Mouse (Mus musculus) liver, embryonic 15.5 days (tissue): ENCODE data around the gene Hspb6. TPM values are rescaled to one million over a fixed set of nuclear protein-coding genes. Genes with fewer than 3 reads are reported as not detected.

Source experiments
- ATAC-seq: fragments of 200-750 bp; cut with Nextera tagmentation; 2 replicates; pipeline ENCODE4 v1.8.0; 2017; ENCODE audit warnings: moderate number of reproducible peaks, mild to moderate bottlenecking, moderate library complexity; ENCODE audit not compliant: insufficient read depth
- H3K27ac ChIP-seq: fragments of 300-500 bp; sonication (generic); replicated peaks from 2 replicates; pipeline ENCODE4 v1.5.1; 2015; ENCODE audit warnings: mild to moderate bottlenecking, inconsistent platforms
- H3K27me3 ChIP-seq: fragments of 300-500 bp; sonication (generic); 2 replicates; pipeline ENCODE4 v1.6.1; 2015; ENCODE audit warnings: mild to moderate bottlenecking, inconsistent platforms
- H3K36me3 ChIP-seq: fragments of 300-500 bp; sonication (generic); replicated peaks from 2 replicates; pipeline ENCODE4 v1.6.1; 2015; ENCODE audit warnings: moderate library complexity, mild to moderate bottlenecking, inconsistent platforms
- H3K4me1 ChIP-seq: fragments of 300-500 bp; sonication (generic); replicated peaks from 2 replicates; pipeline ENCODE4 v1.6.1; 2015; ENCODE audit warnings: inconsistent platforms
- H3K4me2 ChIP-seq: fragments of 300-500 bp; sonication (generic); 2 replicates; pipeline ENCODE4 v1.6.1; 2015; ENCODE audit warnings: moderate library complexity, mild to moderate bottlenecking, inconsistent platforms
- H3K4me3 ChIP-seq: fragments of 300-500 bp; sonication (generic); replicated peaks from 2 replicates; pipeline ENCODE4 v1.5.1; 2015; ENCODE audit warnings: mild to moderate bottlenecking, inconsistent platforms
- H3K9ac ChIP-seq: fragments of 300-500 bp; sonication (generic); 2 replicates; pipeline ENCODE4 v1.6.1; 2015; ENCODE audit warnings: moderate library complexity, mild to moderate bottlenecking, inconsistent platforms
- H3K9me3 ChIP-seq: fragments of 300-500 bp; sonication (generic); replicated peaks from 2 replicates; pipeline ENCODE4 v1.6.1; 2016; ENCODE audit warnings: inconsistent platforms
- WGBS: fragments of 180-500 bp; shearing (Covaris S2); methylation state at CpG from one replicate; pipeline ENCODE4 v1.1.7; 2015; ENCODE audit warnings: mixed read lengths; ENCODE audit not compliant: insufficient replicate concordance; 5-methylcytosine and 5-hydroxymethylcytosine counted together
- microRNA-seq: library from miRNA; unstranded; fragments of <30 nt; microRNA quantifications from one replicate; pipeline ENCODE4, GENCODE M21; 2016
- polyA plus RNA-seq: library from polyadenylated mRNA; unstranded; fragments of >200 nt; fragmentation: Nextera tagmentation; extraction: Ambion mirVana; gene quantifications from 2 replicates; pipeline ENCODE4 v1.2.1, GENCODE M21; 2015

The Hspb6 gene
- polyA plus RNA-seq, 1 experiment from 2014 or later, result 5.3 TPM

DNA sequence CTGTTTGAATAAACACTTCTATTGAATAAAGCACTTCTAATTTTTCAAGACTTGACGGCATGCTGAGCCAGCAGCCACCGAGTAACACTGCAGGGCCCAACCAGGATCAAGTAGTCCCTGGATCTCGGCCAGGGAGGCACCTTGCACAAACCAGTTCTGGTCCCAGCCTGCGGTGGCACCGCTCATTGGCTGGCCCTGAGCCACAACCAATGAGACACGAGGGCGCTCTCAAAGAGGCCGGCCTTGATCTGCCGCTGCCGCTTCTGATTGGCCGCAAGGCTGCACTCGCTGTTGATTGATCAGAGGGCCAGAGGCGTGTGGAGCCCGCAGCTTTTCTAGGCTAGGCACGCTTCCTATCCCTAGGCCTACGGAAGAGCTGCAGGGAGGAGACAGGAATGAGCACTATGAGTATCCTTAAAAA, 48.0 kb downstream of the Hspb6 start:
- ATAC-seq, result peak; percentile 93
- Histone ChIP-seq H3K4me3 (no peak overlapping the region), H3K27ac (no peak overlapping the region), H3K4me2 (peak overlapping the region; percentile 49), H3K4me1 (peaks cover 12% of the 10 kb centered on the region), H3K27me3 (peaks cover 13% of the 10 kb centered on the region; the same call in 1 of the 2 replicates), H3K9ac (no peak overlapping the region), H3K36me3 (no peaks in the 10 kb centered on the region), H3K9me3 (no peaks in the 10 kb centered on the region)
- 2% methylated on average over 16 of the region's 16 CpGs for WGBS

GRCm38 (mm10) chr7:30600651-30601050, 48.7 kb downstream of the Hspb6 start:
- WGBS, result 72% methylated on average over 7 of the region's 7 CpGs
- peaks cover 6% of the 10 kb centered on the region; the same call in 1 of the 2 replicates for H3K27me3 ChIP-seq
- ATAC-seq, result no peak
- peak overlapping the region; percentile 49; the same call in 1 of the 2 replicates for H3K4me2 ChIP-seq
- no peaks in the 10 kb centered on the region for H3K9me3 ChIP-seq
- H3K36me3 ChIP-seq, result no peaks in the 10 kb centered on the region
- H3K27ac ChIP-seq, result no peak overlapping the region
- no peak overlapping the region for H3K9ac ChIP-seq
- peaks cover 11% of the 10 kb centered on the region for H3K4me1 ChIP-seq
- no peak overlapping the region for H3K4me3 ChIP-seq

DNA sequence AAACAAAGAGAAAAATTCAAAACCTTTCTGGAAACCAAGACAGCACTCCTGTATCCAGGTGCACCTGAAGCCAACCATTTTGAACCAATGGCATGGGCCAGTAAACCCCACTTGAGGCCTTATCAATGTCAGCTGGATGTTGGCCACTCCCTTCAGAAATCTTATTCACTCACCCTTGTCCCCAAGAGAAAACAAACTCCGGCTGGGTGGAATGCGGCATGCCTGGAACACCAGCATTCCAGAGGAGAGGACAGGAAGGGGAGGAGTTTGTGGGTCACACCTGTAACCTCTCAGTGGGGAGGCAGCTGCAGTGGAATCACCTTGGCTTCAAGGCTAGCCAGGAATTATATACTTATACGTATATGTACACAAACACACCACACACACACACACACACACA, 50.6 kb downstream of the Hspb6 start:
- peaks cover 11% of the 10 kb centered on the region for H3K4me1 ChIP-seq
- no peak overlapping the region for H3K9ac ChIP-seq
- no peaks in the 10 kb centered on the region for H3K36me3 ChIP-seq
- no peak for ATAC-seq
- no peak overlapping the region for H3K27ac ChIP-seq
- H3K9me3 ChIP-seq, result no peaks in the 10 kb centered on the region
- no peak overlapping the region for H3K4me2 ChIP-seq
- peaks cover under 1% of the 10 kb centered on the region; the same call in 1 of the 2 replicates for H3K27me3 ChIP-seq
- WGBS, result 46% methylated on average over 3 of the region's 3 CpGs
- H3K4me3 ChIP-seq, result no peak overlapping the region

DNA sequence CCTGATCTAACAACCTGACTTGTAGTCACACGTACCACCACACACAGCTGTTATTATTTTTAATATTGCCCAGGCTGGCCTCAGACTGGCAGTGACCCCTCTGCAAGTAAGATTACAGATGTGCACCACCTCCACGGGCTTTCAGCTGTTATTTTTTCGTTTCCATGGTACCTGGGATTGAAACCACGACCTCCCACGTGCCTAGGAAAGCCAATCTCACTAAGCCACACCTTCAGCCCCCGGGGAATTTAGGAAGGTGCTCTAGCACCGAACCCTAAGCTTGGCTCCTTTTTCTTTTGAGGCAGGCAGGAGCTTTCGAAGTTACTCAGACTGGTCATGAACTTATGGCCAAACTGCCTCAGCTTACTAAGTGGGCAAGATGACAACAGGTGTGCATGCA, 52.4 kb downstream of the Hspb6 start:
- Histone ChIP-seq H3K27ac (no peak overlapping the region), H3K36me3 (no peaks in the 10 kb centered on the region), H3K9me3 (no peaks in the 10 kb centered on the region), H3K4me3 (no peak overlapping the region), H3K27me3 (no peaks in the 10 kb centered on the region; the same call in 1 of the 2 replicates), H3K4me2 (no peak overlapping the region), H3K9ac (no peak overlapping the region), H3K4me1 (peaks cover 11% of the 10 kb centered on the region)
- WGBS, result 47% methylated on average over 8 of the region's 8 CpGs
- no peak for ATAC-seq

DNA sequence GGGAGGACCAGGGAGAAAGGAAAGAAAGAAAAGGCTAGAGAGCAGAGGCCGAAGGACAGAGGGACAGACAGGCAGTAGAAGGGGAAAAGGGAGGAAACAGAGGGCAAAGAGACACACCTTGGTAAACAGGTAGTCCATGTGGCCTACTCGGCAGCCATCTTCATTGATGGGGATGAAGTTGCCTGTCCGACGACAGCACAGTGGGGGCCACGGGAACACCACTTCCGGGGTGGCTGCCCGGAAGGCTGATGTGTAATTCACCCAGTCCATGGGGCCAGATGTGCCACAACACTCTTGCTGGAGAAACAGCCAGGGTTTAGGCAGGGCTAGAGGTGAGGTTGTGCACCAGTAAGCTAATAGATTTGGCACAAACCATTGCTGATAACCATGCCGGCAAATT, 53.0 kb downstream of the Hspb6 start:
- Histone ChIP-seq H3K4me1 (peaks cover 6% of the 10 kb centered on the region), H3K4me2 (no peak overlapping the region), H3K4me3 (no peak overlapping the region), H3K36me3 (no peaks in the 10 kb centered on the region), H3K27me3 (no peaks in the 10 kb centered on the region; the same call in 1 of the 2 replicates), H3K9ac (no peak overlapping the region), H3K27ac (no peak overlapping the region), H3K9me3 (no peaks in the 10 kb centered on the region)
- no peak for ATAC-seq
- WGBS, result 59% methylated on average over 8 of the region's 8 CpGs

Small RNA genes within 50 kb of the gene (microRNA-seq; reads per million reads assigned to microRNA genes)
- gene Gm38670, result 3.8 reads per million, percentile 11 among the genes with 10 or more reads in this experiment
- gene Mir3569, result not detected

Other genes with a start within 250 kb of the Hspb6 start
- 15.9 and 16.5 TPM in 2 replicates for gene Alkbh6, start 243.5 kb upstream of the Hspb6 start, polyA plus RNA-seq
- gene Syne4, start 237.4 kb upstream of the Hspb6 start, polyA plus RNA-seq, result 15.7 and 20.2 TPM in 2 replicates
- gene E130208F15Rik, start 230.4 kb upstream of the Hspb6 start, polyA plus RNA-seq, result 1.4 and 2.0 TPM in 2 replicates
- 4.3 and 5.1 TPM in 2 replicates for gene Sdhaf1, start 228.3 kb upstream of the Hspb6 start, polyA plus RNA-seq
- gene Lrfn3, start 189.4 kb upstream of the Hspb6 start, polyA plus RNA-seq, result 1.9 and 2.0 TPM in 2 replicates
- 146 and 160 TPM in 2 replicates for gene Tyrobp, start 138.4 kb upstream of the Hspb6 start, polyA plus RNA-seq
- gene Hcst, start 132.3 kb upstream of the Hspb6 start, polyA plus RNA-seq, result 6.7 and 7.0 TPM in 2 replicates
- 1.6 and 1.8 TPM in 2 replicates for gene Nfkbid, start 130.4 kb upstream of the Hspb6 start, polyA plus RNA-seq
- gene Aplp1, start 106.6 kb upstream of the Hspb6 start, polyA plus RNA-seq, result 5.3 and 6.2 TPM in 2 replicates
- 0.03 and 0.37 TPM in 2 replicates for gene Kirrel2, start 94.5 kb upstream of the Hspb6 start, polyA plus RNA-seq
- gene Nphs1, start 93.9 kb upstream of the Hspb6 start, polyA plus RNA-seq, result 0.10 TPM in 1 of 2 replicates, not detected in the other
- 57.8 and 78.4 TPM in 2 replicates for gene Prodh2, start 58.6 kb upstream of the Hspb6 start, polyA plus RNA-seq
- 2.6 and 3.0 TPM in 2 replicates for gene Arhgap33, start 17.1 kb upstream of the Hspb6 start, polyA plus RNA-seq
- gene Proser3, start 121 bp downstream of the Hspb6 start, polyA plus RNA-seq, result 2.0 and 2.7 TPM in 2 replicates
- 23.4 and 26.1 TPM in 2 replicates for gene Lin37, start 7.7 kb downstream of the Hspb6 start, polyA plus RNA-seq
- gene U2af1l4, start 11.1 kb downstream of the Hspb6 start, polyA plus RNA-seq, result 32.4 and 35.4 TPM in 2 replicates
- gene Gm49396, start 11.2 kb downstream of the Hspb6 start, polyA plus RNA-seq, result 3.4 and 4.1 TPM in 2 replicates
- 60.6 and 65.5 TPM in 2 replicates for gene Psenen, start 11.4 kb downstream of the Hspb6 start, polyA plus RNA-seq
- gene Igflr1, start 13.2 kb downstream of the Hspb6 start, polyA plus RNA-seq, result 2.3 and 2.8 TPM in 2 replicates
- 2.4 and 2.9 TPM in 2 replicates for gene Kmt2b, start 36.5 kb downstream of the Hspb6 start, polyA plus RNA-seq
- 0.17 and 0.22 TPM in 2 replicates for gene Zbtb32, start 46.7 kb downstream of the Hspb6 start, polyA plus RNA-seq
- 0.06 TPM in 1 of 2 replicates, not detected in the other for gene Upk1a, start 60.7 kb downstream of the Hspb6 start, polyA plus RNA-seq
- 514 and 565 TPM in 2 replicates for gene Cox6b1, start 74.0 kb downstream of the Hspb6 start, polyA plus RNA-seq
- not detected in 2 replicates for gene Etv2, start 83.7 kb downstream of the Hspb6 start, polyA plus RNA-seq
- gene Rbm42, start 98.1 kb downstream of the Hspb6 start, polyA plus RNA-seq, result 49.4 and 54.0 TPM in 2 replicates
- gene Haus5, start 112.8 kb downstream of the Hspb6 start, polyA plus RNA-seq, result 31.5 and 36.9 TPM in 2 replicates
- gene Pmis2, start 119.4 kb downstream of the Hspb6 start, polyA plus RNA-seq, result not detected in 2 replicates
- 0.48 and 0.99 TPM in 2 replicates for gene 2200002J24Rik, start 146.7 kb downstream of the Hspb6 start, polyA plus RNA-seq
- 1.7 and 2.9 TPM in 2 replicates for gene Atp4a, start 160.0 kb downstream of the Hspb6 start, polyA plus RNA-seq
- 97.4 and 105 TPM in 2 replicates for gene Tmem147, start 177.4 kb downstream of the Hspb6 start, polyA plus RNA-seq
- gene Gapdhs, start 191.5 kb downstream of the Hspb6 start, polyA plus RNA-seq, result not detected in 2 replicates
- 0.12 and 0.61 TPM in 2 replicates for gene Sbsn, start 199.3 kb downstream of the Hspb6 start, polyA plus RNA-seq
- 0.32 and 0.99 TPM in 2 replicates for gene Dmkn, start 211.6 kb downstream of the Hspb6 start, polyA plus RNA-seq
- gene Krtdap, start 235.7 kb downstream of the Hspb6 start, polyA plus RNA-seq, result 0.21 and 2.5 TPM in 2 replicates